Mouse (Mus musculus) CD8-positive naive resting alpha-beta T cell, adult 2 months (primary cell): ENCODE results near the gene Abca17.

Experiments
- DNase-seq, 2 experiments: peaks; one replicate each; pipeline ENCODE4 v3.0.0; 2022; ENCODE audit warnings: low read depth in 2 of 2, low spot score in 2 of 2

Gene Abca17

GRCm38 (mm10) chr17:24243311-24243969 lies 107.4 kb downstream of the Abca17 start:
- peak; percentile 57 to 68 for DNase-seq

- DNase-seq = no peak
Observed at GRCm38 (mm10) chr17:24236921-24237320, 113.9 kb downstream of the Abca17 start.

GRCm38 (mm10) chr17:24236479-24236878 lies 114.4 kb downstream of the Abca17 start:
- no peak for DNase-seq

GRCm38 (mm10) chr17:24227941-24228340 lies 122.9 kb downstream of the Abca17 start:
- no peak for DNase-seq

DNA sequence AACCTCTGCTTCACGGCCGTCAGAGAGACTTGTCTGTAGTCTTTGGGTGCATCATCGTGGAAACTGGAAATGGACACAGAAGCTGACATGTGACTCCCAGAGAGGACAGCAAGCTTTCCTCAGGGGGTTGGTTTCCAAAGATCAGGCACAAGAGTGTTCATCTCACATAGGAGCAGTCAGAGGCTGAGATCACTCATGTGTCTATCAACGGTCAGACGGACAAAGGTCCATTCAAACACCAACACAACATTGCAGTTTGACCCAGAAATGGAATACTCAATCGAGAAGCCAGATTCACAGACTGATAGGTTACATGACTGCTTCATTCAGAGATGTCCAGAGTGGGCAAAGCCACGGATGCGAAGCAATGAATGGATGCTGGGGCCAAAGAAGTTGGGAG lies 124.1 kb downstream of the Abca17 start:
- no peak for DNase-seq

DNA sequence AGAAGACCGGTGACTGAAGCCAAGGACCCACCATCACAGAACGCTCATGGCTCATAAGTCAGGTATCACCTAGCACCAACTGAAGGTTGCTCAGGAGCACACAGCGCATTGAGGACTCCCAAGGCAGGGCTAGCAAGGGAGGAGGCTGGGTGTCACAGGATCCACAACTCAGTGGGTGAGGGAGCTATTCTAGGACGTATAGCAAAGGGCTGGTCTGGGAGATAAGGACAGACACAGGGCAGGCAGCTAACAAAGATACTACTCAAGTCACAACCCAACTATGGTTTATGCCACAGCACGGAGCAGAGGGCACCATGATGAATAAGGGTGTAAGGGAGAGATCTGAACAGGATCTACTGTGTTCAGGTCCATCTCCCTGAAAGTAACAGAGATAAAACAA lies 125.0 kb downstream of the Abca17 start:
- no peak for DNase-seq

DNA sequence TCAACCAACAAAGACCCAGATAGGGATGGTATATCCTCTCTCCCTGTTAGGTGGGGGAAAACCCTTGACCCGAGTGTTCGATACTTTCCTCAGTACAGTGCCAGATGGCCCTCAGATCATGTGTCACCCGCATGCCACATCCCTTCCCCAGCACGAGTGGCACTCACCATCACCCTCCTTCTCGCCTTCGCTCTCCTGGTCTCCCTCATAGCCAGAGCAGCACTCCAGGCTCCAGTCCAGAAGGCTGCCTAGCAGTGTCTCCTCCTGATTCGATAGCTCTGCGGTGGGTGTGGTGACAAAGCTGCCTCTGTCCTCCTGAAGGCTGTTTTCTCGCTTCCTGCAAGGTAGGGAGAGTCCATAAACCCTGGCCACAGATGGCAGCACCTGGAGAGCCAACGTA lies 126.1 kb downstream of the Abca17 start:
- no peak for DNase-seq

GRCm38 (mm10) chr17:24223513-24223912 lies 127.4 kb downstream of the Abca17 start:
- DNase-seq = no peak

DNA sequence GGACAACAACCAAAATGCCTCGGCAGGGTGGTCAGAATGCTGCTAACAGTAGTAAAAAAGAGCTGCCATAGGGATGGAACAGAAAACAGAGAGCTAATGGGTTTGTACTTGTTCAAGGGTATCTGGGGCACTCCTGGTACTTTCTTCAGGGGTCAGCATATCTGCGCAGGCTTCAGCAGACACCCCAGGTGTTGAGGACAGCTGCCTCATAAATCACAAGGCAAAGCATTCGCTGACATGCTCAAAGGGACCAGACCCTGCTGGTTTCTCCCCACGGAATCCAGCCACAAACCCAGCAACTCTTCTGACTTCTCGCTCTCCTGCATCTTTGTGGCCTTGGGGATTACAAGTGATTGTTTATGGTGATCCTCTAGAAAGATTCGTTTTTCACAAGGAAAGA lies 128.2 kb downstream of the Abca17 start:
- no peak for DNase-seq

- DNase-seq = peak; percentile 79 to 84
Observed at GRCm38 (mm10) chr17:24220435-24221411, 130.1 kb downstream of the Abca17 start, which contains the start of gene Tedc2. Gene Tedc2 (minus strand): TSS chr17:24220851.

- DNase-seq = no peak
Observed at GRCm38 (mm10) chr17:24216836-24217235, 134.0 kb downstream of the Abca17 start.
